Mouse (Mus musculus) intestine, embryonic 14.5 days (tissue): ENCODE measurements around the gene Ptpn18. TPM values are rescaled to one million over a fixed set of nuclear protein-coding genes. Genes with fewer than 3 reads are reported as not detected.
A peak's percentile ranks its signal among the peaks of the same experiment; 100 is the strongest.

Experiments
- ATAC-seq: fragments of 200-750 bp; cut with Nextera tagmentation; replicated peaks from 2 replicates; pipeline ENCODE4 v1.8.0; 2017; ENCODE audit warnings: low read depth, moderate number of reproducible peaks, moderate TSS enrichment, moderate library complexity; ENCODE audit not compliant: low FRiP score, low TSS enrichment
- DNase-seq: peaks from one replicate; pipeline ENCODE4 v3.0.0-alpha.2; 2018; ENCODE audit warnings: low spot score
- H3K27ac ChIP-seq: fragments of 300-500 bp; sonication (generic); 2 replicates; pipeline ENCODE4 v1.5.1; 2014; ENCODE audit warnings: low read depth, mild to moderate bottlenecking, control low read depth
- H3K27me3 ChIP-seq: fragments of 300-500 bp; sonication (generic); replicated peaks from 2 replicates; pipeline ENCODE4 v1.6.1; 2014; ENCODE audit warnings: low read length, control low read depth; ENCODE audit not compliant: control insufficient read depth, insufficient read depth
- H3K36me3 ChIP-seq: fragments of 300-500 bp; sonication (generic); 2 replicates; pipeline ENCODE4 v1.6.1; 2014; ENCODE audit warnings: low read length, control low read depth; ENCODE audit not compliant: control insufficient read depth, insufficient read depth
- H3K4me1 ChIP-seq: fragments of 300-500 bp; sonication (generic); replicated peaks from 2 replicates; pipeline ENCODE4 v1.6.1; 2014; ENCODE audit warnings: low read length, control low read depth, mixed read lengths; ENCODE audit not compliant: control insufficient read depth, insufficient read depth
- H3K4me2 ChIP-seq: fragments of 300-500 bp; sonication (generic); 2 replicates; pipeline ENCODE4 v1.6.1; 2014; ENCODE audit warnings: low read length
- H3K4me3 ChIP-seq: fragments of 300-500 bp; sonication (generic); 2 replicates; pipeline ENCODE4 v1.5.1; 2014; ENCODE audit warnings: low read depth, low read length, control low read depth, mixed read lengths
- H3K9ac ChIP-seq: fragments of 300-500 bp; sonication (generic); 2 replicates; pipeline ENCODE4 v1.6.1; 2014; ENCODE audit warnings: mild to moderate bottlenecking, low read length
- H3K9me3 ChIP-seq: fragments of 300-500 bp; sonication (generic); 2 replicates; pipeline ENCODE4 v1.6.1; 2016; ENCODE audit warnings: low read length, control low read depth; ENCODE audit not compliant: control insufficient read depth
- WGBS: fragments of 180-500 bp; shearing (Covaris S2); extraction: QIAGEN DNeasy Blood & Tissue Kit; methylation state at CpG from one replicate; pipeline ENCODE4 v1.1.7; 2014; 5-methylcytosine and 5-hydroxymethylcytosine counted together
- polyA plus RNA-seq: library from polyadenylated mRNA; unstranded; fragments of >200 nt; fragmentation: Nextera tagmentation; extraction: Ambion mirVana; gene quantifications from 2 replicates; pipeline ENCODE4 v1.2.1, GENCODE M21; 2014

Gene Ptpn18
- polyA plus RNA-seq, 1 experiment from 2014 or later: 22.1 TPM

DNA sequence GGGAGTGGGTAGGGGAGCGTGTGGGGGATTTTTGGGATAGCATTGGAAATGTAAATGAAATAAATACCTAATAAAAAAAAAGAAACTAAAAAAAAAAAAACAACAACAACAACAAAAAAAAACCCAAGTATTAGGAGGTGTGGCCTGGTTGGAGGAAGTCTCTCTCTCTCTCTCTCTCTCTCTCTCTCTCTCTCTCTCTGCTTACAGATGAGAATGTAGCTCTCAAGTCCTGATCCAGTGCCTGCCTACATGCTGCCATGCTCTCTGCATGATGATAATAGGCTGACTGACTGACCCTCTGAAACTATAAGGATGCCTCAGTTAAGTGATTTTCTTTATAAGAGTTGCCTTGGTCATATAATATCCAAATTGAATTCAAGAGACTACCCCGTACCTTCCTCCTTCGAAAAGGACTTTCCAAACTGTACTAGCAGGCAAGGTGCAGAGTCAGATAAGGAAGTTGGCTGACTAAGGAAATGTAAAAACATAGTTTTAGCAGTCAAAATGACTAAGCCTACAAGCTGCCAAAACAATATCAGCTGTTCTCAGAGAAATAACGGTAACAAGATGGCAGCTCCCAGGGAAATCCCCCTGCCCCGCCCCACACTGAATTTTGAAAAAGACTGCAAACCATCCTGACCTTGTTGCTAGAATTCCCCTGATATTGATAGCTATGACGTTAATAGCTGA, 30.4 kb downstream of the Ptpn18 start:
- ATAC-seq (no peak), DNase-seq (no peak)
- 83% methylated on average over 6 of the region's 6 CpGs for WGBS
- no peak overlapping the region for H3K4me3 ChIP-seq
- H3K4me2 ChIP-seq: no peak overlapping the region
- peaks cover 5% of the 10 kb centered on the region; the same call in 1 of the 2 replicates for H3K27me3 ChIP-seq
- H3K4me1 ChIP-seq: no peaks in the 10 kb centered on the region; the same call in 1 of the 2 replicates
- H3K9ac ChIP-seq: no peak overlapping the region
- H3K27ac ChIP-seq: no peak overlapping the region
- no peaks in the 10 kb centered on the region for H3K9me3 ChIP-seq
- no peaks in the 10 kb centered on the region for H3K36me3 ChIP-seq

DNA sequence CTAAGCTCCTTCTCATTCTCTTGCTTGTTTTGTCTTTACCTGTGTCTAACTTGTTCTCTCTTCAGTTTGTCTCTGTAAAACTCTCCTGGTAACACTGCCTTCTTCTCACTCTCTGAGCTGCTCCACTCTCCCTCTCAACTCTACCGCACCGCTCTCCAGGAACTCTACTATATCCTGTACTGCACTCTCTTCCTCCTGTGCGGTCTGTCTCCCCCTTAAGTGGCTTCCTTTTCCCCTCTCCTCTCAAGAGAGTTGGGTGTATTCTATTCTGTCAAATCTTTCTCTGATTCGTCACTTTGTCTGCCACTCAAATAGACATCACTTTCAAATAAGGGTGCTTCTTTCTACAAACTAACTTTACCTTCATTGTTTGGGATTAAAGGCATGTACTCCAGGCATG, 31.9 kb downstream of the Ptpn18 start:
- Histone ChIP-seq H3K9ac (no peak overlapping the region), H3K9me3 (no peaks in the 10 kb centered on the region), H3K4me2 (no peak overlapping the region), H3K4me3 (no peak overlapping the region), H3K27me3 (no peaks in the 10 kb centered on the region), H3K36me3 (no peaks in the 10 kb centered on the region), H3K4me1 (no peaks in the 10 kb centered on the region), H3K27ac (no peak overlapping the region)
- no peak for DNase-seq
- 90% methylated on average over 4 of the region's 4 CpGs for WGBS
- no peak for ATAC-seq

DNA sequence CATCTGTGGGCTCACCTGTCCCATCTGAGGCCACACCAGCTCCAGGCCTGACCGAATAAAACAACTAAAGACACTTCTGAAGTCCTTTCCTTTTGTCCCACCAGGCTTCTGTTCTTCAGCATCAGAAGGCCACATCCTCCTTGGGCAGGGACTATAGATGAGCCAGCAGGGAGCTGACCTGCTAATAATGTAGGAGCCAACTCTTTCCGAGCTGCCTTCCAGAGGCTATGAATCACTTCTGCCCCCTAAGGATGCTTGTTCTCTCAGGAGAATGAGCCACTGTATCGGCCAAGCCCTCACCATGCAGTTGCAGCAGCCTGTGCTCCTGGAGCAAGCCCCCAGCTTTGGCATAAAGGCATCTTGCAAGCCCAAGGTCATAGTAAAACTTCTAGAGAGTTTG, 43.4 kb downstream of the Ptpn18 start:
- Histone ChIP-seq H3K4me2 (no peak overlapping the region), H3K4me3 (no peak overlapping the region), H3K27me3 (no peaks in the 10 kb centered on the region), H3K9ac (no peak overlapping the region), H3K36me3 (no peaks in the 10 kb centered on the region), H3K4me1 (no peaks in the 10 kb centered on the region), H3K27ac (no peak overlapping the region), H3K9me3 (no peaks in the 10 kb centered on the region)
- 59% methylated on average over 3 of the region's 3 CpGs for WGBS
- no peak for ATAC-seq
- no peak for DNase-seq

DNA sequence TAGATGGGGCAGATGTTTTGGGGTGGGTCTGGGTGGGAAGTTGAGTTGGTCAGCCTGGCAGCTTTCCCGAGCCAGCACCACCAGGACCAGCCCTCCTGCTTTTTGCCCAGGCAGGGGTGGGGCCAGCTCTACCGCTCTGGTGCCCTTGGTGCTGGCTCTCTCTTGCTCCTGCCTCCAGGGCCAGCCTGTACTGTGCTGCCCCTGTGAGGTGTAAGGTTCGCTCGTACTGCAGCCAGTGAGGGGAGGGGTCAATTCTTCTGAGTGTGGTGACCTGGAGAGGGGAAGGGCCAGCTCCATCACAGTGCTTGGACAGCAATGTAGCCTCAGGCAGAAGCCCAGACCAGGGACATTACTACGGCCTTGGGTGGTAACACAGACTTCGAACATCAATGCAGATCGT, 45.7 kb downstream of the Ptpn18 start:
- 66% methylated on average over 7 of the region's 7 CpGs for WGBS
- DNase-seq (no peak), ATAC-seq (no peak)
- Histone ChIP-seq H3K27ac (no peak overlapping the region), H3K4me3 (no peak overlapping the region), H3K4me1 (no peaks in the 10 kb centered on the region), H3K36me3 (no peaks in the 10 kb centered on the region), H3K27me3 (no peaks in the 10 kb centered on the region), H3K9me3 (no peaks in the 10 kb centered on the region), H3K4me2 (no peak overlapping the region), H3K9ac (no peak overlapping the region)

DNA sequence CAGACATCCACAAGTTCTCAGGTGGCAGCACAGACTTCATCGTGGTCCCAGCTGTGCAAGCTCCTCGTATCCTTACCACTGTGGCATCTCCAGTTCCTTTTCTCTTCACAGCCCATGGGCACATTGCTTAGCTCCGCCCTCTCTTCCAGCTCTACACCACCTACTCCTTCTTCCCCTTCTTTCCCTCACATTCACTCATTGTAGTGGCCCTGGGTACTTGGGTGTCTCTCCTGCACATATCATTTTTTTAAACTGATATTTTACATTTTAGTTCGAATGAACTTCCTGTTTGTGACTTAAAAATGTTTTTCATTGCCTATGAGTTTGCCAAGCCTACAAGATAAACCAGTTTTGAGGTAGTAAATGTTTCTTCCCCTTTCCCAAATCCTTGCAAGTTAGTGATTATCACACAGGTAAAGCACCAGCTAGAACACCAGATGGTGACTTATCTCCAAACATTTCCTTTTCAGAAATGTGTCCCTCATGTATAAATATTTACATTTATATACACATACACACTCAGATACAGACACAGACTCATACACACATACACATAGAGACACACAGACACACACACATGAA, 46.5 kb downstream of the Ptpn18 start:
- no peaks in the 10 kb centered on the region for H3K4me1 ChIP-seq
- no peak overlapping the region for H3K9ac ChIP-seq
- ATAC-seq (no peak), DNase-seq (no peak)
- H3K4me3 ChIP-seq: no peak overlapping the region
- H3K27ac ChIP-seq: no peak overlapping the region
- H3K9me3 ChIP-seq: no peaks in the 10 kb centered on the region
- H3K36me3 ChIP-seq: no peaks in the 10 kb centered on the region
- 80% methylated on average over 4 of the region's 4 CpGs for WGBS
- no peaks in the 10 kb centered on the region for H3K27me3 ChIP-seq
- no peak overlapping the region for H3K4me2 ChIP-seq

DNA sequence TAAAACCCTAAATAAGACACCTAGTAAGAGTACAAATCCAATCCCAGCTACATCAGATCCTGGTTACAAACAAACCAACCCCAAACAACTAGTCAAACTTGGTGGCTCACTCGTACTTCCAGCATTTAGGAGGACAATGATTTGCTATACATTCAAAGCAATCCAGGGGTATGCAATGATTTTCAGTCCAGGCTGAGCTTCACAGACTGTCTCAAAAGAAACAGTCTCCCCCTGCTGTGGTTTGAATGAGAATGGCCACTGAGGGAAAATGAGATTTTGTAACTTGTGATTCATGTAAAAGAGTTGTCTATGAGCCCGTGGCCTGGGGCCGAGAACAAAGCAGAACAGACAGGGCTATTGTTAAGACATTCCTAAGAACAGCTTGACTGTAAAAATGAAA, 48.4 kb downstream of the Ptpn18 start:
- DNase-seq (no peak), ATAC-seq (no peak)
- 86% methylated on average over 3 of the region's 3 CpGs for WGBS

DNA sequence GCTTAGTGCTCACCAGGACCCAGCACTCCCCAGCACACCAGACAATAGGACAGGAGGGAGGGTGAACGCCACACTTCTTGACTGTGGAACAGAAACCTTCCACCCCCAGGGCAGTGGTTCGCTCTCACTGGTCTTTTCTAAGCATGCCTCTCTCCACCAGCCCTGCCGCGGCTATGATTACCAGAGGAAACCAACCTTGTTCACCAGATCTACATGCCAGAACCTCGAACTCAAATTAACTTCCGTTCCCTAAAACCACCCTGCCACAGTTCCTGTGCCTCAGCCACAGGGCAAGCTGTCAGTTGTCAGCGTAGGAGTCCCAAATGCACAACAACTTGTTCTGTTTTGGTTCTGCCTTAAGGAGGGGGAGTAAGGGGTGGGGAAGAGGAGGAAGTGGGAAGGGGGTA, 51.0 kb downstream of the Ptpn18 start:
- Histone ChIP-seq H3K9me3 (no peaks in the 10 kb centered on the region), H3K9ac (no peak overlapping the region), H3K4me3 (no peak overlapping the region), H3K27ac (no peak overlapping the region), H3K4me2 (0 out of 2 replicates have a peak overlapping the region, but pooled peaks have one; percentile 7), H3K4me1 (no peaks in the 10 kb centered on the region), H3K27me3 (no peaks in the 10 kb centered on the region), H3K36me3 (no peaks in the 10 kb centered on the region)
- WGBS: 9% methylated on average over 7 of the region's 7 CpGs
- no peak for DNase-seq
- ATAC-seq: no peak

More for the DNA sequence above, 48.4 kb downstream of the Ptpn18 start:
- Histone ChIP-seq H3K27me3 (no peaks in the 10 kb centered on the region), H3K36me3 (no peaks in the 10 kb centered on the region), H3K9me3 (no peaks in the 10 kb centered on the region), H3K9ac (no peak overlapping the region), H3K4me3 (no peak overlapping the region), H3K27ac (no peak overlapping the region), H3K4me1 (no peaks in the 10 kb centered on the region), H3K4me2 (no peak overlapping the region)

DNA sequence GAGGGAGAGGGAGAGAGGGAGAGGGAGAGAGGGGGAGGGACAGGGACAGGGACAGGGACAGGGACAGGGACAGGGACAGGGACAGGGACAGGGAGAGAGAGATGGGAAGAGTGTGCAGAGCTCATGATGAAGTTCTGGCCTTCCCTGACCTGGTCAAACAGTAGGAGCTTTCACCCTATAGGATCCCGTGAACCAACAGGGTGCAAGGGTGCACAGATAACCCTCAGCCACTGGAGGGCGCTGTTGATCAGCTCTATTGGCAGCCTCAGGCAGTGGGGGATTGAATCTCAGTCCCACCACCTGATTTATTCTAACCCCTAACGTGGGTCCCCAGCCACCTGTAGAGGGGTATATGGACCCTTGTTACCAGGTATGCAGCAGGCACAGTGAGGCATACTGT, 51.5 kb downstream of the Ptpn18 start:
- Histone ChIP-seq H3K9me3 (no peaks in the 10 kb centered on the region), H3K4me1 (no peaks in the 10 kb centered on the region), H3K4me2 (no peak overlapping the region), H3K9ac (no peak overlapping the region), H3K27ac (no peak overlapping the region), H3K27me3 (no peaks in the 10 kb centered on the region), H3K36me3 (no peaks in the 10 kb centered on the region), H3K4me3 (no peak overlapping the region)
- no peak for ATAC-seq
- peak; percentile 64 for DNase-seq
- 12% methylated on average over 3 of the region's 3 CpGs for WGBS

DNA sequence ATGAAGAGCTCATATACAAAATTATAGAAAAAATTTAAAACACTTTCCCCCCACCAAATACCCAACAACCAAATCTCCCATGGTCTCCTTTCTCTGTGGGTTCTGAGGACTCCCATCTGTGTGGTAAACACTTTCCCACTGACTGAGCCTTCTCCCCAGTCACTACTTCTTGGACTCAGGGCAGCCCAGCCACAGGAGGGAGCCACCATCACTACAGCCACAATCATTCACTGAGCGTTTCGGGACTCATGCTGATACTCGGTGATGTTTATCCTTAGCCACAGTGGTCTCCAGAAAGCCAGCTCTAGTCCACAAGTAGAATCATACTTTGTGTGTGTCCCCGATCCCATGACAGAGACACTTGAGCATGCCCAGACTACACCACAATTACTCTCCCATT, 53.5 kb downstream of the Ptpn18 start:
- no peaks in the 10 kb centered on the region for H3K36me3 ChIP-seq
- no peaks in the 10 kb centered on the region for H3K9me3 ChIP-seq
- DNase-seq (no peak), ATAC-seq (no peak)
- no peak overlapping the region for H3K9ac ChIP-seq
- no peaks in the 10 kb centered on the region for H3K4me1 ChIP-seq
- no peak overlapping the region for H3K27ac ChIP-seq
- no peak overlapping the region for H3K4me3 ChIP-seq
- no peaks in the 10 kb centered on the region for H3K27me3 ChIP-seq
- H3K4me2 ChIP-seq: no peak overlapping the region
- 75% methylated on average over 4 of the region's 4 CpGs for WGBS
